Mouse (Mus musculus) kidney, postnatal 0 days (tissue): ENCODE data around the gene Nit2. TPM values are rescaled to one million over a fixed set of nuclear protein-coding genes. Genes with fewer than 3 reads are reported as not detected.

ENCODE experiments used
- ATAC-seq: fragments of 200-750 bp; cut with Nextera tagmentation; replicated peaks from 2 replicates; pipeline ENCODE4 v1.8.0; 2017; ENCODE audit warnings: low read depth, moderate number of reproducible peaks, moderate TSS enrichment, moderate library complexity; ENCODE audit not compliant: low FRiP score
- DNase-seq: peaks from one replicate; pipeline ENCODE4 v3.0.0-alpha.2; 2016; ENCODE audit warnings: low spot score
- H3K27ac ChIP-seq: fragments of 300-500 bp; sonication (generic); 2 replicates; pipeline ENCODE4 v1.5.1; 2014; ENCODE audit warnings: mild to moderate bottlenecking
- H3K27me3 ChIP-seq: fragments of 300-500 bp; sonication (generic); 2 replicates; pipeline ENCODE4 v1.6.1; 2014; ENCODE audit warnings: low read length, mixed read lengths; ENCODE audit not compliant: insufficient read depth
- H3K36me3 ChIP-seq: fragments of 300-500 bp; sonication (generic); 2 replicates; pipeline ENCODE4 v1.6.1; 2014; ENCODE audit warnings: low read length, mixed read lengths; ENCODE audit not compliant: insufficient read depth
- H3K4me1 ChIP-seq: fragments of 300-500 bp; sonication (generic); replicated peaks from 2 replicates; pipeline ENCODE4 v1.6.1; 2014; ENCODE audit warnings: antibody characterized with exemption, low read length, mixed read lengths; ENCODE audit not compliant: insufficient read depth
- H3K4me2 ChIP-seq: fragments of 300-500 bp; sonication (generic); 2 replicates; pipeline ENCODE4 v1.6.1; 2014; ENCODE audit warnings: mild to moderate bottlenecking, low read length, moderate library complexity, mixed read lengths
- H3K4me3 ChIP-seq: fragments of 300-500 bp; sonication (generic); replicated peaks from 2 replicates; pipeline ENCODE4 v1.5.1; 2014; ENCODE audit warnings: low read depth, low read length
- H3K9ac ChIP-seq: fragments of 300-500 bp; sonication (generic); 2 replicates; pipeline ENCODE4 v1.6.1; 2014; ENCODE audit warnings: low read depth, low read length
- H3K9me3 ChIP-seq: fragments of 300-500 bp; sonication (generic); replicated peaks from 2 replicates; pipeline ENCODE4 v1.6.1; 2016; ENCODE audit warnings: low read length, inconsistent platforms, mixed read lengths
- CTCF ChIP-seq: IDR thresholded peaks from 2 replicates; pipeline ENCODE4 v1.5.1; 2016; ENCODE audit warnings: antibody characterized with exemption, low read depth, mild to moderate bottlenecking, moderate library complexity
- WGBS: fragments of 180-500 bp; shearing (Covaris S2); extraction: QIAGEN DNeasy Blood & Tissue Kit; methylation state at CpG from one replicate; pipeline ENCODE4 v1.1.7; 2014; 5-methylcytosine and 5-hydroxymethylcytosine counted together
- polyA plus RNA-seq: library from polyadenylated mRNA; unstranded; fragments of >200 nt; fragmentation: Nextera tagmentation; extraction: Ambion mirVana; gene quantifications from 2 replicates; pipeline ENCODE4 v1.2.1, GENCODE M21; 2015

Gene Nit2
- polyA plus RNA-seq, 1 experiment from 2014 or later = 126 TPM

DNA sequence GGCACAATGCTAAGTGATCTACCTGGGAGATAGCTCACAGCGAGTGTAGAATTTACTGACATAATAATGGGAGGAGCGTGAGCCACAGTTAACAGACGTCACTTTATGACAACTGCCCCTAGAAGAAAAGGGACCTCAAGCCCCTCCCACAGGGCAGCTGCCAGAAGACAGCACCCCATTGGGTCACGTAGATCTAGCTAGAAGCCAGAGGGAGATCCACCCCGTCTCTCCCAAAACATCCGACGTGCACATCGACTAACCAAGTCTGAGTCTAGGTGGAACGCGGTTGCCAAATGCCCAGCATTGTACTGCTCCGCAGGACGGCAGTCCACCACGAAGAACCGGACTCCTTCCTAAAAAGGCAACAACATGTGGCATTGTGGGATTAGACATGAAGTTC lies 24.1 kb upstream of the Nit2 start:
- Histone ChIP-seq H3K27me3 (no peaks in the 10 kb centered on the region), H3K4me2 (no peak overlapping the region), H3K36me3 (peaks cover 28% of the 10 kb centered on the region), H3K9me3 (no peaks in the 10 kb centered on the region), H3K4me3 (no peak overlapping the region), H3K4me1 (no peaks in the 10 kb centered on the region), H3K9ac (no peak overlapping the region), H3K27ac (no peak overlapping the region)
- WGBS = 92% methylated on average over 14 of the region's 14 CpGs
- DNase-seq (no peak), ATAC-seq (no peak)
- no peak for TF ChIP-seq CTCF

- WGBS = 90% methylated on average over 8 of the region's 8 CpGs
- TF ChIP-seq CTCF = no peak
- no peak for DNase-seq
Measured at GRCm38 (mm10) chr16:57190390-57190789, 23.2 kb upstream of the Nit2 start.

DNA sequence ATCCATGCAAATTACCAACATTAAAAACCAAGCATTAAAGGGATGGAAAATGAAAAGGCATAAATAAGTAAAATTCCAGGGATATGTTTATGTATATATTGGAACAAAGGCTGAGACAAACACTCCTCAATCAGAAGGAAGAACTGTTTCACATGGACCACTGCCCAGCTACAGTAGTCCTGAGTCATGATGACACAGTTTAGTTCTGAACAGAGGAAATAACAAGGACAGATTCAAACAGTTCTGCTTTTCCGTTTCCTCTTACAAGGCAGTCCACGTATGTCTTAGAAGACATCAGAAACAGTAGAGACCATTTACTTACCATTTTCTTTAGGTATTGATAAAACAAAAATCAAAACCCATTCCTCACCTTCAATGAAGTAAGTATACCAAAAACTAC lies 22.4 kb upstream of the Nit2 start:
- H3K4me2 ChIP-seq = no peak overlapping the region
- ATAC-seq (no peak), DNase-seq (no peak)
- H3K36me3 ChIP-seq = peaks cover 28% of the 10 kb centered on the region
- no peaks in the 10 kb centered on the region for H3K4me1 ChIP-seq
- no peaks in the 10 kb centered on the region for H3K9me3 ChIP-seq
- no peak overlapping the region for H3K9ac ChIP-seq
- H3K27me3 ChIP-seq = no peaks in the 10 kb centered on the region
- H3K27ac ChIP-seq = no peak overlapping the region
- no peak overlapping the region for H3K4me3 ChIP-seq
- TF ChIP-seq CTCF = no peak
- WGBS = 75% methylated on average over 2 of the region's 2 CpGs

More at GRCm38 (mm10) chr16:57190390-57190789, 23.2 kb upstream of the Nit2 start:
- no peak overlapping the region for H3K4me3 ChIP-seq
- no peaks in the 10 kb centered on the region for H3K9me3 ChIP-seq
- ATAC-seq = no peak
- no peak overlapping the region for H3K9ac ChIP-seq
- H3K4me1 ChIP-seq = no peaks in the 10 kb centered on the region
- H3K27me3 ChIP-seq = no peaks in the 10 kb centered on the region
- H3K27ac ChIP-seq = no peak overlapping the region
- H3K4me2 ChIP-seq = no peak overlapping the region
- H3K36me3 ChIP-seq = peaks cover 28% of the 10 kb centered on the region

- H3K4me3 ChIP-seq = no peak overlapping the region
- no peaks in the 10 kb centered on the region for H3K9me3 ChIP-seq
- no peak for TF ChIP-seq CTCF
- no peak overlapping the region for H3K9ac ChIP-seq
- ATAC-seq = no peak
- no peak for DNase-seq
- H3K27ac ChIP-seq = no peak overlapping the region
- 91% methylated on average over 4 of the region's 4 CpGs for WGBS
- H3K4me2 ChIP-seq = no peak overlapping the region
- H3K36me3 ChIP-seq = peaks cover 39% of the 10 kb centered on the region
- H3K27me3 ChIP-seq = no peaks in the 10 kb centered on the region
- H3K4me1 ChIP-seq = no peaks in the 10 kb centered on the region
Measured at GRCm38 (mm10) chr16:57186618-57187017, 19.5 kb upstream of the Nit2 start.

DNA sequence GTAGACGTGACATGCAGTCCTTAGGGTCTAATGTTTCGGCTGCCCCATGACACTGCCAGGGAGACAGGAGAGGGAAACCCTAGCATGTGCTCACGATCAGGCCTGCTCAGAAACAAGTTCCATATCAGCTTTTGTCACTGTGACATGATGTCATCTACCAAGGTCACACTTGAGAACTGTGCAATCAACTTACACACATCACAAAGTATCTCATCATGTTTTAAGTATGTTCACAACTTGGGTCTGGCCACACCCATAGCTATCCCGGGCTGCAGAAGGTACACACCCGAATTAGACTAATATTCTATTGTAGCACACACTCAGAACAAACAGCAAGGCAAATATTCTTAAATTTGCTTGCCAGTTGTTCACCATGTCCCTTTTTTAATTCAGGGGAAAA lies 14.9 kb upstream of the Nit2 start:
- no peaks in the 10 kb centered on the region for H3K9me3 ChIP-seq
- no peak for TF ChIP-seq CTCF
- no peaks in the 10 kb centered on the region for H3K4me1 ChIP-seq
- DNase-seq (no peak), ATAC-seq (no peak)
- H3K4me3 ChIP-seq = no peak overlapping the region
- peaks cover 25% of the 10 kb centered on the region for H3K36me3 ChIP-seq
- no peak overlapping the region for H3K9ac ChIP-seq
- 84% methylated on average over 5 of the region's 5 CpGs for WGBS
- H3K4me2 ChIP-seq = no peak overlapping the region
- H3K27me3 ChIP-seq = no peaks in the 10 kb centered on the region
- no peak overlapping the region for H3K27ac ChIP-seq

DNA sequence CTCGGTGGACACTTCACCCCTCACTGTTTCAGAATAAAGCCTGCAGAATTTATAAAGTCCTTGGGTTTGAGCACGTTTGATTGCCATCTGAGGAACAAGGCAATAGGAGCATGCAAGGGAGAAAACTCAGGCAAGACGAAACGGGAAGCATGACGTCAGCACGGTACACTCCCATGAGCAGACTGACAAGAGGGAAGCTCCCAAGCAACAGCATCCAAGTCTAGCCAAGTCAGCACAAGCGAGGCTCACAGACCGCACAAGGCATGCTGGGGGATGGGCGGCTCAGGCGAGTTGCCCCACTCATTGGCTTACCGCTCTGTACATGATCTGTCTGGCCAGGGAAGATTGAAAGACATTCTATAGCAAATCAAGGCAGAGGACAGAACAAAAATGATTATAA lies 14.0 kb upstream of the Nit2 start:
- Histone ChIP-seq H3K9ac (no peak overlapping the region), H3K27ac (no peak overlapping the region), H3K36me3 (peaks cover 27% of the 10 kb centered on the region)

GRCm38 (mm10) chr16:57177664-57178063 lies 10.5 kb upstream of the Nit2 start:
- Histone ChIP-seq H3K4me1 (no peaks in the 10 kb centered on the region), H3K4me2 (no peak overlapping the region), H3K27me3 (no peaks in the 10 kb centered on the region), H3K4me3 (no peak overlapping the region), H3K27ac (no peak overlapping the region), H3K9ac (no peak overlapping the region), H3K36me3 (peaks cover 25% of the 10 kb centered on the region), H3K9me3 (no peaks in the 10 kb centered on the region)
- ATAC-seq = no peak
- no peak for DNase-seq
- TF ChIP-seq CTCF = no peak
- WGBS = 90% methylated on average over 10 of the region's 10 CpGs

More for the DNA sequence above, 14.0 kb upstream of the Nit2 start:
- no peak for TF ChIP-seq CTCF
- ATAC-seq = no peak
- H3K27me3 ChIP-seq = no peaks in the 10 kb centered on the region
- WGBS = 82% methylated on average over 11 of the region's 11 CpGs
- H3K4me2 ChIP-seq = no peak overlapping the region
- no peak for DNase-seq
- H3K4me1 ChIP-seq = no peaks in the 10 kb centered on the region
- H3K4me3 ChIP-seq = no peak overlapping the region
- H3K9me3 ChIP-seq = no peaks in the 10 kb centered on the region
